Mouse (Mus musculus) hindbrain, postnatal 0 days (tissue): ENCODE results near the gene Snai3. TPM values are rescaled to one million over a fixed set of nuclear protein-coding genes. Genes with fewer than 3 reads are reported as not detected.

ENCODE experiments used
- ATAC-seq: fragments of 200-750 bp; cut with Nextera tagmentation; 2 replicates; pipeline ENCODE4 v1.8.0; 2017; ENCODE audit warnings: mild to moderate bottlenecking, moderate TSS enrichment, moderate library complexity
- DNase-seq: peaks from one replicate; pipeline ENCODE4 v3.0.0-alpha.2; 2015; ENCODE audit warnings: low spot score
- H3K27ac ChIP-seq: fragments of 300-500 bp; sonication (generic); 2 replicates; pipeline ENCODE4 v1.5.1; 2014; ENCODE audit warnings: mild to moderate bottlenecking
- H3K27me3 ChIP-seq: fragments of 300-500 bp; sonication (generic); 2 replicates; pipeline ENCODE4 v1.6.1; 2014; ENCODE audit warnings: low read length, mixed read lengths; ENCODE audit not compliant: insufficient read depth
- H3K36me3 ChIP-seq: fragments of 300-500 bp; sonication (generic); 2 replicates; pipeline ENCODE4 v1.6.1; 2014; ENCODE audit warnings: low read length, mixed read lengths; ENCODE audit not compliant: insufficient read depth
- H3K4me1 ChIP-seq: fragments of 300-500 bp; sonication (generic); 2 replicates; pipeline ENCODE4 v1.6.1; 2014; ENCODE audit warnings: antibody characterized with exemption, low read length, mixed read lengths; ENCODE audit not compliant: insufficient read depth
- H3K4me2 ChIP-seq: fragments of 300-500 bp; sonication (generic); 2 replicates; pipeline ENCODE4 v1.6.1; 2014; ENCODE audit warnings: low read depth, mild to moderate bottlenecking, low read length, moderate library complexity, mixed read lengths
- H3K4me3 ChIP-seq: fragments of 300-500 bp; sonication (generic); 2 replicates; pipeline ENCODE4 v1.5.1; 2014; ENCODE audit warnings: low read length
- H3K9ac ChIP-seq: fragments of 300-500 bp; sonication (generic); replicated peaks from 2 replicates; pipeline ENCODE4 v1.6.1; 2014; ENCODE audit warnings: mild to moderate bottlenecking, low read length, moderate library complexity, mixed read lengths
- H3K9me3 ChIP-seq: fragments of 300-500 bp; sonication (generic); 2 replicates; pipeline ENCODE4 v1.6.1; 2016; ENCODE audit warnings: low read length, mixed read lengths
- CTCF ChIP-seq: IDR thresholded peaks from 2 replicates; pipeline ENCODE4 v1.5.1; 2016; ENCODE audit warnings: antibody characterized with exemption, control low read depth, low read depth
- WGBS: fragments of 180-500 bp; shearing (Covaris S2); extraction: QIAGEN DNeasy Blood & Tissue Kit; methylation state at CpG from one replicate; pipeline ENCODE4 v1.1.7; 2014; 5-methylcytosine and 5-hydroxymethylcytosine counted together
- polyA plus RNA-seq: library from polyadenylated mRNA; unstranded; fragments of >200 nt; fragmentation: Nextera tagmentation; extraction: Ambion mirVana; gene quantifications from 2 replicates; pipeline ENCODE4 v1.2.1, GENCODE M21; 2015
- total RNA-seq: library from RNA; depleted of rRNA; stranded (reverse); fragments of >200 nt; gene quantifications from 2 replicates; pipeline ENCODE4 v1.2.3, GENCODE M21; 2014

The Snai3 gene
- total and polyA plus RNA-seq, 2 experiments from 2014 or later, result not detected

DNA sequence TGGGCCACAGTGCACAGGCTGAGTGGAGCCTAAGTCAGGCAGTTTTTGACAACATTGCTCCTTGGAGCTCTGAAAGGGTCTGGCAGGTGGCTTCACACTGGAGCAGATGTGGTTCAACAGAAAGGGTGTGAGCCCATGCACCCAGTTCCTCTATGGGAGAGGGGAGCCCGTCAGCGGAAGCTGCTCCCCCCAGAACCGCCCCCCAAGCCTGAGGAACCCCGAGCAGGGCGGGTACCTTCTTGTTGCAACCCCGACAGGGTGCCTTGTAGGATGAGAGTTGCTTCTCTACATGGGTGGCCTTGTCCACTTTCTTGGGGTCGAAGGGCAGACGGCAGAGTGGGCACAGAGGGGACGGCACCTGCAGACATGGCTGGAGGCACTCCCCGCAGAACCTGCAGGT is 9.4 kb upstream of the Snai3 start:
- ATAC-seq (no peak), DNase-seq (no peak)
- no peak overlapping the region for H3K27ac ChIP-seq
- no peak for TF ChIP-seq CTCF
- WGBS, result 87% methylated on average over 10 of the region's 10 CpGs
- H3K27me3 ChIP-seq, result no peaks in the 10 kb centered on the region
- H3K9me3 ChIP-seq, result no peaks in the 10 kb centered on the region
- no peak overlapping the region for H3K4me2 ChIP-seq
- H3K4me1 ChIP-seq, result 0 out of 2 replicates have a peak, but pooled peaks cover 3% of the 10 kb centered on the region
- H3K4me3 ChIP-seq, result no peak overlapping the region
- H3K9ac ChIP-seq, result no peak overlapping the region
- H3K36me3 ChIP-seq, result peaks cover 34% of the 10 kb centered on the region; the same call in 1 of the 2 replicates

DNA sequence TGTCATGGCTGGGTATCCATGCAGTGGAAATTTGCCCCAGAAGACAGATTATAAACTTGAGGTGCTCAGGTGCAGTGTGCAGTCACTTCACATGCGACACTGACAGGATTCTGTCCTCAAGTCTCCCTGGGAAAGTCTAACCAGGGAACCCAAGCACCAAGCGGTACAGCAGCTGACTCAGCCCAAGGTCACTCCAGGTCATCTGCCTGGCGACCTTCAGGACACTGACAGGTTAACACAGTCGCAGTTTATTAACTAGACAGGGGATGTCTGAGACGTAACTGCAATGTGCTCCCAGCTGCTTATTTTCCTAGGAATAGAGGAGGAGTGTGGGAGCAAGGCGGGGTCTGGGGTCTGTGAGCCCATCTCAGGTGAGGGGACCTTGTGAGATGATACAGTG is 8.9 kb upstream of the Snai3 start:
- H3K9ac ChIP-seq, result no peak overlapping the region
- H3K4me2 ChIP-seq, result no peak overlapping the region
- no peaks in the 10 kb centered on the region for H3K27me3 ChIP-seq
- H3K27ac ChIP-seq, result no peak overlapping the region
- H3K9me3 ChIP-seq, result no peaks in the 10 kb centered on the region
- H3K36me3 ChIP-seq, result peaks cover 34% of the 10 kb centered on the region; the same call in 1 of the 2 replicates
- WGBS, result 79% methylated on average over 6 of the region's 6 CpGs
- H3K4me3 ChIP-seq, result no peak overlapping the region
- H3K4me1 ChIP-seq, result no peaks in the 10 kb centered on the region
- no peak for ATAC-seq
- DNase-seq, result no peak
- no peak for TF ChIP-seq CTCF

DNA sequence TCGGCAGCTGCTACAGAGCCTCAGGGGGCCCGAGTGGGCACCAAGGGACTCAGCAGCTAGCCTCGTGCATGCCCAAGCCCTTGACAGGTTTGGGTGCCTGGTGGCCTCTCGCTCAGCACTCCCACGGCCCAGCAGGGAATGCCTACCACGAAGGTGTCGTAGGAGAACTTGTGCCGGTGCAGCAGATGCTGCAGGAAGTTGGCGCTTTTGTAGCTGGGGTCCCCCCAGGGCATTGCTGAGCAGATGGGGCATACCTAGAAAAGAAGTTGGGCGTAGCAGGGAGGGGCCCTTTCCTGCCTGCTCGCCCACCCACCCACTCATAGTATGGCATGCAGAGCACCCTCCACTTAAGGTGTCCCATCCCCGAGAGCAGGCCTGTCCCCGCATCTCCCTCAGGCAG is 7.3 kb upstream of the Snai3 start:
- TF ChIP-seq CTCF, result no peak
- no peak overlapping the region for H3K4me2 ChIP-seq
- H3K9me3 ChIP-seq, result no peaks in the 10 kb centered on the region
- DNase-seq (no peak), ATAC-seq (no peak)
- no peak overlapping the region for H3K27ac ChIP-seq
- 86% methylated on average over 13 of the region's 13 CpGs for WGBS
- H3K4me1 ChIP-seq, result no peaks in the 10 kb centered on the region
- no peak overlapping the region for H3K9ac ChIP-seq
- H3K36me3 ChIP-seq, result peaks cover 34% of the 10 kb centered on the region; the same call in 1 of the 2 replicates
- H3K4me3 ChIP-seq, result no peak overlapping the region
- no peaks in the 10 kb centered on the region for H3K27me3 ChIP-seq

DNA sequence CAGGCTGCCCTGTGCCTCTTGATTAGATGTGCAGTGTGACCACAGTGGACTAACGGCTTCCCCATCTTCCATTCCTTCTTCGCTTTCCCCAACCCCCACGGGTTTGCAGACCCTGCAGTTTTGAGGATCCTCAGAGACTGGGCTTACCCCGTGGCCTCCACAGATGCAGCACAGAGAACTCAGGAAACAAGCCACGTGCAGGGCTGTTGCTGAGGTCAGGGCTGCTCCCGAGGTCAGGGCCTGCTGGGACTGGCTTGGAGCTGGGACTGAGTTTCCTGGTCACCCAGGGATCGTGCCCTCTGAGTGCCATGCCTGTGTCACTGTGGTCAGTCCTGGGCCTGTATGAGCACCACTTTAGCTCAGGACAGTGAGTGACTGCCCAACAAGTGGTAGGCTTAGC is 4.5 kb upstream of the Snai3 start:
- Histone ChIP-seq H3K9me3 (no peaks in the 10 kb centered on the region), H3K36me3 (peaks cover 34% of the 10 kb centered on the region; the same call in 1 of the 2 replicates), H3K27me3 (no peaks in the 10 kb centered on the region), H3K4me2 (no peak overlapping the region), H3K9ac (no peak overlapping the region), H3K4me1 (no peaks in the 10 kb centered on the region), H3K27ac (no peak overlapping the region), H3K4me3 (no peak overlapping the region)
- ATAC-seq (no peak), DNase-seq (no peak)
- 70% methylated on average over 7 of the region's 7 CpGs for WGBS
- no peak for TF ChIP-seq CTCF

DNA sequence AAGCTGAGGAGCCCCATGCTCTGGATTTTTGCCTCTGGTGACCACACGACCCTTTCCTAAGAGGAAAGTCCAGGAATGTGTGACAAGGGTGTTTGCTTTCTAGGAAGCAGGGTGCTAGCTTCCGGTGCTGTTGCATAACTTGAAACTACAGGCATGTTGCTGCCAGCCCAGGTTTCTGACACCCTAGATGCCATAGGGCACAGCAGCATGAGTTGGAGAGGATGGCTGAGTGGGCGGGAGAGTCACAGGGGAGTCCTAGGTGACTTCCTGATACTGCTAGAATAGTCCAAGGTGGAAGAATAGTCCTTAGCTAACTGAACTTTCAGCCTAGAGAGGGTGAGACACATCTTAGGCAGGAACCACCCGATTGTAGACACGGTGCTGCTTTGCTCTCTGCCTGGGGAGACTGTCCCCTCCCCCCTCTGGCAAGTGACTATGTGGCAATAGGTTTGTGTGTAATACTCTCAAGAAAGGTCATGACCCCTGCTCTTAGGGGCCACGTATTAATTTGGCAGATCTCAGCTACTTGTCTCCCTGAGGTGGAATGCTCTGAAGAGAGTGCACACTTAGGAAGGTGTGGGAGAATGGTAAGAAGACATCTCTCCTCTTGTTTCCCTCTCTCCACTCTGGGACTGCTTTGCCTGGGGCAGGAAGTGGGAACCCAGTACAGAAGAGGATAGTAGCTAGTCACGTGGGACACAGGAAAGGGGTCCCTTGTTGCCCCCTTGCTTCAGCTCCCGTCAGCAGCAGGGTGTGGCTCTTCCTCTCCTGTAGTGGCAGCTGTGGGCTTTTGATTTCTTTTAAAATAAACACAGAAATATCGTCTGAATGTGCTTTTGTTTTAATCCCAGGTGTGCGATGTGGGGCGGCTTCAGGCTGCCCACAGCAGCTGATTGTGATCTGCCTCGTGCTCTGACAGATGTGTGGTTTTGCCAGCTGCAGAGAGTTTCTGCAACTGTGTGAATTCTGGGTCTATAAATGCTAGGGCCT is 3.4 kb upstream of the Snai3 start:
- no peak overlapping the region for H3K4me2 ChIP-seq
- H3K27ac ChIP-seq, result no peak overlapping the region
- H3K36me3 ChIP-seq, result peaks cover 29% of the 10 kb centered on the region; the same call in 1 of the 2 replicates
- no peaks in the 10 kb centered on the region for H3K9me3 ChIP-seq
- no peak for TF ChIP-seq CTCF
- no peak overlapping the region for H3K9ac ChIP-seq
- H3K4me3 ChIP-seq, result no peak overlapping the region
- 65% methylated on average over 12 of the region's 12 CpGs for WGBS
- no peaks in the 10 kb centered on the region for H3K4me1 ChIP-seq
- DNase-seq, result no peak
- peaks cover 7% of the 10 kb centered on the region for H3K27me3 ChIP-seq
- ATAC-seq, result no peak

DNA sequence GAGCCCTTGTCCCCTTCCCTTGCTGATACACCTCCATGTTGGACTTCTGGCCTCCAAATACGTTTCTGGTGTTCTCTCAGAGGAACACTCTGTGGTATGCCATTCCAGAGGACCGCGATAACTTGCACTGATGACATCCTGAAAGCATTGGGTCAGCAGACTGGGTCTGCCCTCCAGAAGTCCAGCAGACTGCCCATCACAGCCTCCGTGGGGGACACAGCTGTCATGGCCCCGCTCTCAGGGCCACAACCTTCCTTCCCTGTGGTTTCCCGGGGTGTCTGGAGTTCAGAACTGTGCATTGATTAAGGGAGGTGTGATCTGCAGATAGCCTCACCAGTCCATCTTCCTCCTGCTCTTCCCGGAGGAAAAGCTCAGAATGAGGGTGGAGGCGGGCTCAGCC is 2.0 kb upstream of the Snai3 start:
- Histone ChIP-seq H3K36me3 (peaks cover 23% of the 10 kb centered on the region; the same call in 1 of the 2 replicates), H3K4me1 (no peaks in the 10 kb centered on the region), H3K4me2 (no peak overlapping the region), H3K27ac (no peak overlapping the region), H3K4me3 (no peak overlapping the region), H3K9me3 (no peaks in the 10 kb centered on the region), H3K27me3 (peaks cover 7% of the 10 kb centered on the region), H3K9ac (no peak overlapping the region)
- DNase-seq (no peak), ATAC-seq (no peak)
- no peak for TF ChIP-seq CTCF
- 64% methylated on average over 8 of the region's 8 CpGs for whole genome bisulfite sequencing
